Mouse (Mus musculus): ENCODE results near the gene Alyref. TPM values are rescaled to one million over a fixed set of nuclear protein-coding genes. Genes with fewer than 3 reads are reported as not detected.

Alyref gene
- polyA plus RNA-seq, 1 experiment, result 218 TPM

DNA sequence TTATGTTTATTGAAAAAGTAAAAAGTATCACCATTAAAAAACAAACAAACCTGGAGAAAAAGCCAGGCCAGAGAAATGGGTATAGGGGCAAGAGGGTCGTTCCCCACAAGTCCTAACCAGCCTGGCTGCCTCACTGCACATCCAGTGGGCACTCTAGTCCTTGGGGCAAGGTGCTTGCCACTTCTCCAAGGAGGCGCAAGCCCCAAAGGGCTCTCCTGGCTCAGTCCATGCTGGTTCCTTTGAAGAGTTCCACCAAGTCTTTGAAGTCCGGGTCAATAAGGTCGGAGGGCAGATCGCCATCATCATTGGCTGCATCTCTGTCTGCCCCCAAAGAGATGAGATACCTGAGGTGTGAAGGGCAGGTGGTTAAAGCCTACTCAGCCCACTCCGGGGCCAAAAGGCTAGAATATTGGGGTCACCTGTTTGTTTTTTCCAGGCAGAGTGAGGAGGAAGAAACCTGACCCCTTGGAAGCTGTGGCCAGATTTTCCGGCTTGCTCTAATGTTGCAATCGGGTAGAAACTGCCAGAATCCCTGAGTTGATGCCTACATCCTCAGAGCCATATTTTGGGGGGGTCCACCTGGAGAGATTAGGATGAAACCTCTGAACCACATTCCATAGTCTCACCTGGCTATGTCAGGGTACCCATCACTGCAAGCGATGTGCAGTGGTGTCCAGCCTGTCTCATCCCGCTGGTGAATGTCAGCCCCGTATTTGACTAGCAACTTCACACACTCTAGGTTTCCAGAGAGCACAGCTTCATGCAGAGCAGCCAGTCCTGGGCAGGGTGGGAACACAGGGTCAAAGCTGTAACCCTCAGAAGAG lies 48.0 kb downstream of the Alyref start:
- Histone ChIP-seq H3K79me3 (ENCODE audit: low read depth) (peaks cover 1% of the 10 kb centered on the region), H3K27me3 (ENCODE audit: control insufficient read depth, insufficient read depth, insufficient read length) (no peaks in the 10 kb centered on the region), H3K4me3 (ENCODE audit: insufficient read depth, poor library complexity, severe bottlenecking) (peak overlapping the region; percentile 84), H3K79me2 (ENCODE audit: control insufficient read depth, insufficient read depth) (peaks cover 27% of the 10 kb centered on the region), H3K36me3 (ENCODE audit: control insufficient read depth, insufficient read depth) (no peaks in the 10 kb centered on the region), H3ac (ENCODE audit: control insufficient read depth, insufficient read length, low read depth) (peak overlapping the region; percentile 69)
- TF ChIP-seq CTCF (IDR thresholded peaks at IDR 0.05; ENCODE audit: control insufficient read depth, insufficient read depth, insufficient read length) (no peak), FOSL1 (IDR thresholded peaks at IDR 0.05; ENCODE audit: insufficient read depth, low read length, poor library complexity, severe bottlenecking) (no peak), CEBPB (IDR thresholded peaks at IDR 0.05; ENCODE audit: low read depth) (no peak), MAX (IDR thresholded peaks at IDR 0.05) (no peak), USF1 (IDR thresholded peaks at IDR 0.05; ENCODE audit: low read depth) (no peak), MYOD1 (IDR thresholded peaks at IDR 0.05; ENCODE audit: control insufficient read depth, insufficient read length, low read depth) (no peak), MYOG (IDR thresholded peaks at IDR 0.05; ENCODE audit: control insufficient read depth, extremely low read depth, insufficient read length) (no peak)

- Histone ChIP-seq H3K79me2 (ENCODE audit: control insufficient read depth, insufficient read depth) (peaks cover 27% of the 10 kb centered on the region), H3K4me3 (ENCODE audit: insufficient read depth, poor library complexity, severe bottlenecking) (peak within 1 kb of the TSS; percentile 84), H3K79me3 (ENCODE audit: low read depth) (peaks cover 1% of the 10 kb centered on the region), H3K27me3 (ENCODE audit: control insufficient read depth, insufficient read depth, insufficient read length) (no peaks in the 10 kb centered on the region), H3K36me3 (ENCODE audit: control insufficient read depth, insufficient read depth) (no peaks in the 10 kb centered on the region), H3ac (ENCODE audit: control insufficient read depth, insufficient read length, low read depth) (peak within 1 kb of the TSS; percentile 86)
- no peak for TF ChIP-seq MYOG (IDR thresholded peaks at IDR 0.05; ENCODE audit: control insufficient read depth, extremely low read depth, insufficient read length)
- TF ChIP-seq MYOD1 (IDR thresholded peaks at IDR 0.05; ENCODE audit: control insufficient read depth, insufficient read length, low read depth), result no peak
- TF ChIP-seq CEBPB (IDR thresholded peaks at IDR 0.05; ENCODE audit: low read depth), result no peak
- TF ChIP-seq USF1 (IDR thresholded peaks at IDR 0.05; ENCODE audit: low read depth), result peak; percentile 82
- no peak for TF ChIP-seq CTCF (IDR thresholded peaks at IDR 0.05; ENCODE audit: control insufficient read depth, insufficient read depth, insufficient read length)
- peak; percentile 97 for TF ChIP-seq MAX (IDR thresholded peaks at IDR 0.05)
- TF ChIP-seq FOSL1 (IDR thresholded peaks at IDR 0.05; ENCODE audit: insufficient read depth, low read length, poor library complexity, severe bottlenecking), result no peak
Observed at GRCm38 (mm10) chr11:120549168-120549945, 48.8 kb downstream of the Alyref start, which contains the start of gene Mcrip1. Mcrip1 (minus strand) TSS chr11:120549727.

DNA sequence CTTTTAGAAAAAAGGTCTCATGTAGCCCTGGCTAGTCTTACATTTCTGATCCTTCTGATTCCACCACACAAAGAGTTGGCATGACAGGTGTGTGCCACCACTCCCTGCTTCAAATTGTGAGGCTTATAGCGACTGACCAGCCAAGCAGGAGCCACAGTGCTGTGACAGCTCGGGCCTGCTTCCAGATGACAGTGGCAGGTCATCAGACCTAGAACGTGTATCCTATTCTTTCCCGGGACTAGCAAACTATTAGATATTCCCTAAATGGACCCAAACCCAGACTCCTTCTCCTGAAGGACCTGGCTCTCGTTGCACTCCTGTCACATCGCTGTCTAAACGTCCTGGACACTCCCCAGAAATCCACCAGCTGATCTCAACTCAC lies 49.4 kb downstream of the Alyref start:
- Histone ChIP-seq H3K36me3 (ENCODE audit: control insufficient read depth, insufficient read depth) (peaks cover 2% of the 10 kb centered on the region), H3K4me3 (ENCODE audit: insufficient read depth, poor library complexity, severe bottlenecking) (peak overlapping the region; percentile 84), H3K79me2 (ENCODE audit: control insufficient read depth, insufficient read depth) (peaks cover 27% of the 10 kb centered on the region), H3K79me3 (ENCODE audit: low read depth) (peaks cover 1% of the 10 kb centered on the region), H3K27me3 (ENCODE audit: control insufficient read depth, insufficient read depth, insufficient read length) (no peaks in the 10 kb centered on the region), H3ac (ENCODE audit: control insufficient read depth, insufficient read length, low read depth) (peak overlapping the region; percentile 86)
- TF ChIP-seq MAX (IDR thresholded peaks at IDR 0.05), result no peak
- TF ChIP-seq MYOG (IDR thresholded peaks at IDR 0.05; ENCODE audit: control insufficient read depth, extremely low read depth, insufficient read length), result no peak
- TF ChIP-seq MYOD1 (IDR thresholded peaks at IDR 0.05; ENCODE audit: control insufficient read depth, insufficient read length, low read depth), result no peak
- TF ChIP-seq CTCF (IDR thresholded peaks at IDR 0.05; ENCODE audit: control insufficient read depth, insufficient read depth, insufficient read length), result no peak
- TF ChIP-seq FOSL1 (IDR thresholded peaks at IDR 0.05; ENCODE audit: insufficient read depth, low read length, poor library complexity, severe bottlenecking), result no peak
- TF ChIP-seq USF1 (IDR thresholded peaks at IDR 0.05; ENCODE audit: low read depth), result no peak
- TF ChIP-seq CEBPB (IDR thresholded peaks at IDR 0.05; ENCODE audit: low read depth), result no peak

- Histone ChIP-seq H3K27me3 (ENCODE audit: control insufficient read depth, insufficient read depth, insufficient read length) (no peaks in the 10 kb centered on the region), H3K36me3 (ENCODE audit: control insufficient read depth, insufficient read depth) (peaks cover 5% of the 10 kb centered on the region), H3K79me2 (ENCODE audit: control insufficient read depth, insufficient read depth) (peaks cover 27% of the 10 kb centered on the region), H3K79me3 (ENCODE audit: low read depth) (peaks cover 1% of the 10 kb centered on the region), H3K4me3 (ENCODE audit: insufficient read depth, poor library complexity, severe bottlenecking) (peak overlapping the region; percentile 84), H3ac (ENCODE audit: control insufficient read depth, insufficient read length, low read depth) (no peak overlapping the region)
- TF ChIP-seq FOSL1 (IDR thresholded peaks at IDR 0.05; ENCODE audit: insufficient read depth, low read length, poor library complexity, severe bottlenecking) (no peak), MAX (IDR thresholded peaks at IDR 0.05) (no peak)
Observed at GRCm38 (mm10) chr11:120548214-120548613, 50.0 kb downstream of the Alyref start.

GRCm38 (mm10) chr11:120547469-120547868 lies 50.7 kb downstream of the Alyref start:
- Histone ChIP-seq H3K27me3 (ENCODE audit: control insufficient read depth, insufficient read depth, insufficient read length) (no peaks in the 10 kb centered on the region), H3K79me2 (ENCODE audit: control insufficient read depth, insufficient read depth) (peaks cover 27% of the 10 kb centered on the region), H3ac (ENCODE audit: control insufficient read depth, insufficient read length, low read depth) (no peak overlapping the region), H3K79me3 (ENCODE audit: low read depth) (peaks cover 1% of the 10 kb centered on the region), H3K4me3 (ENCODE audit: insufficient read depth, poor library complexity, severe bottlenecking) (no peak overlapping the region), H3K36me3 (ENCODE audit: control insufficient read depth, insufficient read depth) (peaks cover 8% of the 10 kb centered on the region)
- TF ChIP-seq FOSL1 (IDR thresholded peaks at IDR 0.05; ENCODE audit: insufficient read depth, low read length, poor library complexity, severe bottlenecking), result no peak
- no peak for TF ChIP-seq MYOG (IDR thresholded peaks at IDR 0.05; ENCODE audit: control insufficient read depth, extremely low read depth, insufficient read length)
- no peak for TF ChIP-seq MYOD1 (IDR thresholded peaks at IDR 0.05; ENCODE audit: control insufficient read depth, insufficient read length, low read depth)
- TF ChIP-seq CEBPB (IDR thresholded peaks at IDR 0.05; ENCODE audit: low read depth), result no peak
- TF ChIP-seq CTCF (IDR thresholded peaks at IDR 0.05; ENCODE audit: control insufficient read depth, insufficient read depth, insufficient read length), result no peak
- no peak for TF ChIP-seq MAX (IDR thresholded peaks at IDR 0.05)
- no peak for TF ChIP-seq USF1 (IDR thresholded peaks at IDR 0.05; ENCODE audit: low read depth)
